Mouse (Mus musculus): ENCODE measurements at regions not wholly inside any gene's neighbourhood (a gene's known extent, or its start where the extent isn't known, plus 50 kb on each side); places are given as distances from the start of the nearest gene placed in this dataset.

DNA sequence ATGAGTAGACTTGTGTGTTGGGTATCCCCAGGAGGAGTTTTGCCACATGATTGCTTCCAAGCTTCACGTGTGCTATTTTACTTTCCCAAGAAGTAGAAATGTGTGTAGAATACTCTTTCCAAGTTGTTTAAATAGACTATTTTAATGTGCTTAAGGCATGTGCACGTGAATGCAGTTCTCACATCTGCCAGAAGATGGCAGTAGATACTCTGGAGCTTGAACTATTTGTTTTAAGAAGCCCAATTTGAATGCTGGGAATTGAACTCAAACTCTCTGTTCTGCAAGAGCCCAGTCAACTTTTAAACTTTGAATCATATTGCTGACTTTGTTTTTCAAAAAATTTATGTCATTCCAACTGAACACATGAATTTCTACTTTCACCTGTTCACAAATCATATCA is 431.3 kb upstream of the Reg3g start:
- intact Hi-C loops (cut with DNase I): no loop called here

DNA sequence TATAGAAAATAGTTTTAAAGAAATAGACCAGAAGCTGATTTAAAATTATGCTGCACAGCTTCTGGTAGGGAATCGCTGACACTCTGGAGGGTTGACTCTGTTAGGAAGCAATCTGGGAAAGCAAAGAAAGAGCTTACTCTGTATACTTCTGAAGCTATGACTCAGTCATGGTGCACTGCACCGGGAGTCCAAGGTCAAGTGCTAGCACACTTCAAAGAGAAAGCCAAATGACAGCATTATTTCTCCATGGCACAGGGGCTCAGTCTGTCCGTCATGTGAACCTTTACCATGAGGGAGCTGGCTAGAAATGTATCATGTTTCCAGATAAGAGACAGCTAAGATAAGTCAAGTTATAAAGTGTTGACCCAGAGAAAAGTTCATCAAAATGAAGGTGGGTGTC is 424.1 kb upstream of the Reg3g start:
- intact Hi-C loops (cut with DNase I): loop anchor here (5.0 kb wide), 1 partner anchor 350 kb away; no protein-coding TSS in a partner anchor

DNA sequence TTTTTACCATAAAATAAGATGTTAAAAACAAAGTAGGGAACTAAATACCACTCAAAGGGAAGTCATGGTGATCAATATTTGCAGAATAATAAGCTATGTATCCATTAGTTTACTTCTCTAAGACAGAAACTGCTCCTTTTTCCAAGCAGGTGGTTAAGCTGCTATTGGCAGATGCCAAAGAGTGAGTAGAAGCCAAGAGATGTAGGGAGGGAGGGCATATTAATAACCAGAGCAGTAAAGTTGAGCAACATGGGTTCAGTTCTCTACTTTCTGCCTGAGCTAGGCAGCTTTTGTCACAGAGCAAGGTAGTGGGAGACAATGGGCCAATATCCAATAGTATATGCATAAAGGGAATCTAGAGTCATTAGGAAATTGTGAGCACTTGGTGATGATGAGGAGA is 394.4 kb upstream of the Reg3g start:
- intact Hi-C loops (cut with DNase I): no loop called here

DNA sequence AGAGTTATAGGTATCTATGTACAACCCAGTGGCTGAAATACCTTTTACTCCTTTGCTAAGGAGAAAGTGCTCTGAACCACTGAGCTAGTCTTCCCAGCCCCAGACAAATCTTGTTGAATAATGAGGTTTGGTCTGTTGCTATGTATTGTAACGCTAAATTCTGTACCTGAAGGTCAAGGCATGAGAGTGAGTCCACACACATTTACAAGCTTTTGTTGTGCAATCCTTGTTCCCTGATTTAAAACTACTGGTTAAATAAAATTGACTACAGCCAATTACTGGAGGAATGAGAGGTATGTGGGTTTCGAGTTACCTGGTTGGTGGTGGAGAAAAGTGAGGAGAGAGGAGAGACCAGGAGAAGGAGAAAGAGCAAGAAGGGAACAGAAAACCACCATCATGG is 372.6 kb upstream of the Reg3g start:
- intact Hi-C loops (cut with DNase I): no loop called here

DNA sequence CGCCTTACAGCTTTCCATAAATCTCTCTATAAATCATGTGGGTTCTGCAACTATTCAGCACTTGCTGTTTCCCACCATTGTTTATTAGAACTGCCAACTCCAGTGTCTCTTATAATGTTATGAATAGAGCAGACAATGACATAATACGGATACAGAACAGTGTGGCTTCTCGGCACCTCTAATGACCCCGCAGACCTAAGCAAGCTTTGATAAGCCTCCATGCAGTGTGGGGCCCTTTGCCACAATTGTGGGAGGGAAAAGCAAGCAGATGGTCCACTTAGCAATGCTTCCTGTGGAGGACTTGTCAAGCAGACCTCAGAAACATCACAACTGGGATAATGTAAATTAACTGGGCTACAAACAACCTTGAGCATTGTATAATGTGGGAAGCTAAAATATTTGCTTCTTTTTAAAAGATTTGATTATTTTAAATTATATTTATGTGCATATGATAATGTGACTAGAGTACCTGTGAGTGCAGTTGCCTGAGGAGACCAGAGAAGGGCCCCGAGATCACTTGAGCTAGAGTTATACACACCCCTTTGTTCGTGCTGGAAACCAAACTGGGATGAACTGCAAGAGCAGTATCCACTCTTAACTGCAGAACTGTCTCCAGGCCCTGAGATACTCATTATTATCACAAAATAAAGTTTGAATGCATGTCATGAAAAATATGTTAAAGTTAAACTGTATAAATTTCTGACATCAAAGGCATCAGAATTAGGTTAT is 357.4 kb upstream of the Reg3g start:
- intact Hi-C loops (cut with DNase I): no loop called here

DNA sequence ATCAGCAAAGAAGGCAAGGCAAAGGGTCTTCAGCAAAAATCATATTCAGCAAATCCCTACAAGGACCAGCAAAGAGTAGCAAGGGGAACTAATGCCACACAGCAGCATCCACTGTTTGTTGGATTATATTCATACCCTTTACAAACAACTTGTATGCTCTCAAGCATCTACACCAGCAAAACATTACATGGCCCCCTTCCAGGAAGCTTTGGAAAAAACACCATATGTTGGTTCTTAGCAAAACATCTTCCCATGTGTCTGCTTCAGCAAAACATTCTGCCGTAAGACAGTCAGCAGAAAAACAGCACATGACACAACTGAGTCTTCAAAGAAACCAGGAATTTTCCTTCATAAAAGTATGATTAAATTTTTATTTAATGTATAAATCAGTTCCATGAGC is 352.6 kb upstream of the Reg3g start:
- intact Hi-C loops (cut with DNase I): no loop called here

DNA sequence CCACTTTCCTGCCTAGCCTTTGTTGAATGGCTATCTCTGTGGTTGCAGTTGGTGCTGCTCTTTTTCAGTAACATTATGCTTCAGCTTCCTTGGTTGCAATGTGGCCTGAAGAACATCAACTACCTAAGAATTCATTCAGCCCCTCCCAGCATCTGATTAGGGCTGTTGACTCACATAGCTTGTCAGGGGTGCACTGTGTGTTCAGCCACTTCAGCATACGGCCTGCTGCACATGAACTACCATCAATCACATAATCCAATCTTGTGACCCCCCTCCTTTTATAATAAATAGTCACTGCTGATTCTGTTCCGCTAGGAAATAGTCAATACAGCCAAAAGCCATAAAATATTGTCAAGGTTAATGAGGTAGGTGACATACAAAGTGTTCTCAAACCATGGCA is 328.3 kb upstream of the Reg3g start:
- intact Hi-C loops (cut with DNase I): no loop called here

DNA sequence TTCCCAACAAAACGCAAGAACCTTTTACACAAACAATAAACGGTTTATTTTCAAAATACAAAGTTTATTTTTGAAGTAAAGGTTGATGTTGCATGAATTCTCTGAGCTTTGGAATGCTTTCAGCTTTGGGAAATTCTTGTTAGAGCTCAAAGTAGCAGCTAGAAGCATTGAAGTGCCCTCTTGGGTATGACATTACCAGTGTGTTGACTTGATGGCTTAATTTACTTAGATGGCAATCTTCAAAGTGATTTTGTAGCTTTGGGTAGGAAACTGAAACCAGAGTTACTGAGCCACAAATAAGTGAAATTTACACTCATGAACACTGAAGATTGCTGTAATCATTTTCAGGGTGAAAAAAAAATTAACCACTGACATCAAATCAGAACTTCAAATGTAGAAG is 320.3 kb upstream of the Reg3g start:
- intact Hi-C loops (cut with DNase I): no loop called here

DNA sequence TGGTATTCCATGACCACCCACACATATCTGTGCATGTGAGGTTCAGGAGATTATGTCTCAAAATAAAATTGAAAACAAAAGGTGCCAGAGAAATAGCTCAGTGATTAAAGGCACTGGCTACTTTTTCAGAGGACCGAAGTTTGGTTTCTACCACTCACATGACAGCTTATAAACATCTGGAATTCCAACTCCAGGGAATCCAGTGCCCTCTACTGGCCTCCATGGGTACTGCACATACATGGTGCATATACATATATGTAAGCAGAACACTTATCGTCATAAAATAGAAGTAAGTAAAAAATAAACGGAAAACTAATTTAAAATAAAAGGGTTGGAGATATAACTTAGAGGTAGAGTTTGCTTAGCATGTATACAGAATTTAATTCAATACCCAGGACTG is 288.9 kb upstream of the Reg3g start:
- intact Hi-C loops (cut with DNase I): no loop called here

Measured in adrenal gland (tissue).